Mouse (Mus musculus) mature B cell (primary cell): ENCODE results near the gene Masp2.

Experiments
- in situ Hi-C: fragments of 300-500 bp; cut with MboI; formaldehyde crosslinking; loops from 2 replicates; pipeline ENCODE4 v1.14.3; 2019

Gene Masp2

DNA sequence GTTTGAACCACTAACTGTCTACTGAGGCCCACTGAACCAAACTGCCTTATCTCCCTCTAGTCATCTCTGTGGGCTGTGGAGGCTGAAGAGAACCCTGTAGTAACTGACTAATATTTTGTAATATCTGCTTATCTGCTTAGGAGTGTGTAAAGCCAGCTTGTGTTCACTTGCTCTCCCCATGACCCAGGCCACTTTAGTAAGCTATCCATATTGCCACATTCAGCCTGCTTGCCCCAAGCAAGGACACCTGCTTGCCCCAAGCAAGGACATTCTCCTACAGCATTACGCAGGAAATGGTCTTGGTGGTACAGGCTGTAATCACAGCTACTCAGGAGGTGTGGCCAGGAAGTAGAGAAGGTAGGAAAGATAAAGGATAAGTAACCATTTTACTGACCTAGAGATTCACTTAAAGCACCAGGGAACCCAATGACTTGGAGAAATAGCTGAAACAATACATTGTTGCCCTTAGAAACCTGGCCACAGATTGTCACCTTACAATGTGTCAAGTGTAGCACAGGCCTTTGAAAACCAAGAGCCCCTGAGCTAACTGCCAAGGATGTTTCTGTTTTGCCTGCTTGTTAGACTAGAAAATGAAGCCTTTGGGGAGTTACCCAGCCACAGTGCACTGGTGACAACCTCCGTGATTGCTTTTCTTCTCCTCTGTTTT, 31.2 kb downstream of the Masp2 start:
- in situ Hi-C loops, result no loop called here

DNA sequence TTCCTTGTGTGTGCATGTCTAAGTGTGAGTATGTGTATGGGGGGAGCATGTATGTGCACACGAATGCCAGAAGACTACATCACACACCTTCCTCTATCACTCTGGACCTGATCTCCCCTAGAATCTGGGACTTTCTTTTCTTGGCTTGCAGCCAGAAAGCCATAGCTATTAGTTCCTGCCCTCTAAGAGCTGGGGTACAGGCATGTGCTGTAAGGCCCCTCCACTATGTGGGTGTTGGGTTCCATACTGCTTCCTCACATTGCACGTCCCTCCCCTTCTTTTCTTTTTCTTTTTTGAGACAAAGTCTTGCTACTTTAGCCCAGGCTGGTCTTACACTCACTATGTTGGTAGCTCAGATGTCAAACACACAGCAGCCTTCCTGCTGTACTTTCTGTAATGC, 33.0 kb downstream of the Masp2 start:
- in situ Hi-C loops, result no loop called here

DNA sequence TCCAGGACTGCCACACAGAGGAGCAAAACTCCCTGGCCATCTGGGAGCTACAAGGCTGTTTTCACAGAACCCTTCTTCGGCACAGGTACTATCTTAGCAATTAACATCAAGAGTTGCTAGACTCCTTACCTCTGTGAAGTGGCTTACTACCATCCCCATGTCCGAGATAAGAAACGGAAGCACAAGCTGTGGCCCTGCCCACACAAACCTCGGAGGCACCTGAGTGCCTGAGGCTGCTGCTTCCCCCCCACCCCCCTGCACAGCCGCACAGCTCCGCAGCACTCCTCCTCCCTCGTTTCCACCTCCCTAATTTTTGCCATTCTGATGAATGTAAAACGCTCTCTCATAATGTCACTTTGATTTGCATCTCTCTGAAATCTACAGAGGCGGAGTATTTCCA, 35.9 kb downstream of the Masp2 start:
- in situ Hi-C loops, result no loop called here

DNA sequence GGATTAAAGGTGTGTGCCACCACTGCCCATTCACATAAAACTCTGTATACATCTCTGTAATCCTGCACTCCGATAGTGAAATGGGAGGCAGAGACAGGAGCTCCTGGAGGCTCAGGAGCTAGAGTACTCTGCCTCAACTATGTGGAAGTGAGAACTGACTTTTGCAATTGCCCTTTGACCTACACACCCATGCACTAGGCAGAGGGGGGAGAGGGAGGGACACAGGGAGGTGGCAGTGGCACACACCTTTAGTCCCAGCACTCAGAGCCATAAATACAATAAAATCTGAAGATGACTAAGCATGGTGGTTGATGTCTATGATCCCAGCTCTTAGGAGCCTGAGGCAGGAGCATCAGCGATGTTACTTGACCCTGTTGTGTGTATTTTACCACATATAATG, 37.1 kb downstream of the Masp2 start:
- in situ Hi-C loops, result no loop called here

DNA sequence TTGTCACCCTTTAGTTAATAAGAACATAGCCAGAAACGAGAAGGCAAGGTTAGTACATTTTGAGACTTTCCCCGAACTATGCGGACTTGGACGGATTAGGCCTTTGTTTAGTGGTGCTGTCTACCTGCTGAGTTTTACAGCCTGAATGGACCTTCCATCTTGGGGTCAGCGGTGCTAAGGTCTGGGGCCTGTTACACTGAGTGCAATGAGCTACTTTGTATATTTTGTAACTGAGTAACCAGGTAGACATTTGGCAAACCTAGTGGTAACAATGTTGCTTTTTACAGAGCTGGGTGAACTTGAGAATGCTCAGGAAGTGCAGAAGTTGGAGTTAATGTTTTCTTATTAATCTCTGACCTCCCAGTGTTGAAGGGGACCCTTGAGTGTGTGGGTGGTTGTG, 38.8 kb downstream of the Masp2 start:
- in situ Hi-C loops, result no loop called here

DNA sequence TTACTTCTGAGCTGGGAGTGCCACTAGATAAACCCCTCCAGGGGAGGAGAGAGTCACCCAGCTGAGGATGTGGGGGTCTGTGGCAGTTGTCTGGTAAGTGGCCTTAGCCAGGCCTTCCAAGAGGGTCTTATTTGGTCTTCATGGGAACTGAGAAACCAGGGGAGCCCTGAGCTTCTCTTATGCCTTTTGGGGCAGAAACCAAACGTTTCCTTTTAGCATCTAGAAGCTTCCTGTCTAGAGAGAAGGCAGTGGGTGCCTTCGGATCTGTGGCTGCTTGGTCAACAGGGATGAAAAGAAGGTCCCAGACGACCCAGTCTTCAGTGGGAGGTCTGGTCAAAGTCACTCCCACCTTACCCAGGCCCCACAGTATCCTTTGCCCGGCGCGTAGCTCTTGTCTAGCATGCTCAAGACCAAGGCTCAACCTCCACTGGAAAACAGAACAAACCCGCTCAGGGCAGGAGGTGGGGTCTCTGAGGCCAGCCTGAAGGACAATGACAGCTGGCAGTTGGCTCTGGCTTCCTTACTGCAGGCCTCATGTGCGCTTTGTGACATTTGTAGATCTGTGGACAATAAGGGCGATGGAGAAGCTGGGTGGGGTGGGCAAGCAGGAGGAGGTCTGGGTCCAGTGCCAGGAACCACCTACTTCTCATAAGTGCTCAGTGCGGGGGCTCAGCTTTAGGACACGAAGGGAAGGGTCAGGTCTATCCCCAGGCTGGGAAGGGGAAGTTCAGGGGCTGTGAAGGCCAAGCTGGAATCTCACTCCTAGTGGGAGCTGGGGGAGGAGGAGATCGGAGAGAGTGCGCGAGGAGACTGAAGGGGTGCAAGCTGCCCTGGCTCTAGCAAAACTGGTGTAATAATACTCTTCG, 41.2 kb downstream of the Masp2 start, which contains the start of gene Gm572:
TSS of gene Gm572 (plus strand) at position 27 of the 866 bp plus-strand sequence.
- in situ Hi-C loops, result no loop called here

DNA sequence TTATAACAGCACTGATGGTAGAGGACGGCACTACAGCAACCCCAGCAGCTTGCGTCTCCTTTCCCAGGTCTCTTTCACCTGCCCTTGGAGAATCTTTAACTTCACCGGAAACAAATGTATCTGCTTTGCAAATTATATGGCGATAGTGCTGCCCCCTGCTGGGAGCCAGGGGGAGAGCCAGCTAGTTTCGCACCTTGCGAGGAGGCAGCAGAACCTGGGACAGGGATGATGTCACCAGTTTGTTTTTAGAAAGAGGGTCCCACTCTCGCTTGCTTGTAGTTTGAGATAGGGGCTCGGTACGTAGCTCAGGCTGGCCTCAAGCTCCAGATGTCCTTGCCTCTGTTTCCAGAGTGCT, 41.8 kb downstream of the Masp2 start:
- in situ Hi-C loops, result no loop called here

DNA sequence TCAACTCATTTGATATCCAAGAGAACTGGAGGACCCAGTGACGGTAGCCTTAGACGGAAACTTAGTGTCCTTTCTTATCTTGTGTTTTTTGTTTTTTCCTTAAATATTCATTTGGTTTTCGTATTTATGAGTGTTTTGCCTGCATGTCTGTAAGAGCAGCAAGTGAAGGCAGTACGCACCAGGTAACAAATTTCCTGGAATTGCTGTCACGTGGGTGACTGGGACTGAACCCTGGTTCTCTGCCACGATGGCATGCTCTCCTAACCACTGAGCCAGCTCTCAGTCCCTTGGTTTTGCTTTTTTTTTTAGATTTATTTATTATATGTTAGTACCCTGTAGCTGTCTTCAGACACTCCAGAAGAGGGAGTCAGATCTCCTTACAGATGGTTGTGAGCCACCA, 42.6 kb downstream of the Masp2 start:
- in situ Hi-C loops, result no loop called here

DNA sequence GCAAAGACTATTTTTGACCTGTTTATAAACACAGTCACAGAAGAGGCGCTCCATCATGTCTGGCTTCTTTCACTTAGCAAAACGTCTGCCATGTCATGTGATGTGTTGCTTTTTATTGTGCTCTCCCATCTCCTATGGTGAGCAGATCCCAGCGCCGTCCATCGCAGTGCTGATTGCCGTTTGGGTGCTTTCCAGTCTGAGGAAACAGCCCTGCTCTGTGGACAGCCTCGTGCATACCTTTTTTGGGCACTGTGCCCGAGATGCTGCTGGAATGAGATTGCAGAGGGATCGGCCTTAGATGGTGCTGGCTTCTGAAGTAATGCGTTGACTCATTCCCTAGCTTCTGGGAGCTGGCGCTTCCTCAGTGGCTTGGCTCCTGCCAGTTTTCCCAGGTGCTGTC, 44.3 kb downstream of the Masp2 start:
- in situ Hi-C loops, result no loop called here

DNA sequence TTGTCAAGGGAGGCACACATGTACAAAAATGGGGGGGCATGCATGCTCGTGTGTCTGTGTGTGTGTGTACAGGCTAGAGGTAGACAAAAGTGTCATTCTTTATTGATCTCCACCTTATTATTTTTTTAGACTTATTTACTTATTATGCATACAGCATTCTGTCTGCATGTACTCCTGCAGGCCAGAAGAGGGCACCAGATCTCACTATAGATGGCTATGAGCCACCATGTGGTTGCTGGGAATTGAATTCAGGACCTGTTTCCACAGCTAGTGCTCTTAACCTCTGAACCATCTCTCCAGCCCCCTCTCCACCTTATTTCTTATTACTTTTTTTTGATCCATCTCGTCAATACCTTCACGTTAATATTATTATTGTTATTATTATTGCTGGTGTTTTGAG, 47.0 kb downstream of the Masp2 start:
- in situ Hi-C loops, result no loop called here

DNA sequence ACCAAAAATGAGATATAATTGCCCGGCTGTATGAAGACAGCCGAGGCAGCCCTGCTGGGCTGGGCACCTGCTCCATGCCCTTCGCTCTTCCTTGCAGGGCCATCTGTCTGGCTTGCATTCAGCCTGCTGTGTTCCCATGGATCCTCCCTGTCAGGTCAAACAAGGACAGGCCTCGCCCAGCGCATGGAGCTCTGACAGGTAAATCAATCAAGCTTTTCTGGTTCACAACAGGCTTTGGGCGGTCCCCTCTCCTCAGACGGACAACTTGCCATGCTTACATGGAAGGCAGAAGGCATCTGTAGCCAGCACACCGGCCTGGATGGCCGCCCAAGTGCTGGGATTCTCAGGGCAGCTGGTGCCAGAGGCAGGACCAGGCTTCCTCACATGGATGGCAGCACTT, 48.7 kb downstream of the Masp2 start:
- in situ Hi-C loops, result no loop called here

DNA sequence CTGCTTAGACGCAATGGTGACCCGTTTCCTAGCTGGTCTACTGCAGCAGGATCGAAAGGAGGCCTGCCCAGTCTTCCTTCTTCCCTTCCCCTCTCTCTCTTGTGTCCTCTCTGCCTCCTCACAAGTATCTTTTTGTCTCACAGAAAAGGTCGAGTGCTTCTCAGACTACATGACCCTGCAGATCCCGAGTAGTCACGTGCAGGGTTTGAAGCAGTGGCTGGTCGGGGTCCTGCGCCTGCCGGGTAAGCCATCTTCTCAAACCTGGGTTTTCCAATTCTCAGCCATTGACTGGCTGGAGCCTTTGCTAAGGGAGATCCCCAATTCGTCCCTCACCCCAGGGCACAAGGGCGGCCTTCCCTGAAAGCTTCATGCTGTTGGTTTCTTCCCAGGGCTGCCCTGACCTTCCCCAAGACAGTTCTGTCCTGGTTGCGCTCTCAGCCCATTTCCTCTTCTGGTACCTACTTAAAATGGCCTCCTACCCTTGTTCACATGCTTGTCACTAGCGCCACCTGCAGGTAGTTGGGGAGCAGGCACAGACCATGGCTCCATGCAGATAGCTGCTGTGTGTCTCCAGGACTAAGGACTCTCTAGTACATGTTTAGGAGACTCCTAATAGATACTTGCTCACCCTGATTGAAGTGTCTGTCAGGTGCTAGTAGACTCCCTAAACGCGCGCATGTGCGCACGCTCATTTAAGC, 52.5 kb downstream of the Masp2 start:
- in situ Hi-C loops, result no loop called here

DNA sequence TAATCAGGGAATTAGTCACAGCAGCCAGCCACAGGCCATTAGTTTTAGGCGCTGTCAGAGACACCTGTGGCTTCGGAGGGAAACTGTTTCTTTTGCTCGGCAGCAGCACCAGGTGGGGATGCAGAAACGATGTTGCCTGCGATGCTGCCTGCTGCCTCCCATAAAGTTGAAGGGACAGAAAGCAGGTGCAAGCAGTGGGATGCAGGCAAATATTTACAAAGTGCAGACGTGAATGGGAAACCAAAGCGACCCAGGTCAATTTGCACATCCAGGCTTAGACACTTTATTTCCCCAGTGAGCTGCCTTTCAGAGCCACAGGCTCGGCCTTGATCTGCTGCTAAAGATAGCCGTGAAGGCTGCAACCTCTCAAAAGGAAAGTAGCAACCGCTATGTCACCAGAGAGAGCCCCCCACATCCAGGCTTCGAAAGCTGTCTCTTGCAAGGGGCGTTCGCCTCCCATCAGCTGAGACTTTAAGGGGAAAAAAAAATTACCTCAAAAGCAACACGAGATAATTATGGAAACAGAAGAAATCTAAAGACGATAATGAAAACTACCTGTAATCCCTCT, 54.4 kb downstream of the Masp2 start:
- in situ Hi-C loops, result no loop called here

DNA sequence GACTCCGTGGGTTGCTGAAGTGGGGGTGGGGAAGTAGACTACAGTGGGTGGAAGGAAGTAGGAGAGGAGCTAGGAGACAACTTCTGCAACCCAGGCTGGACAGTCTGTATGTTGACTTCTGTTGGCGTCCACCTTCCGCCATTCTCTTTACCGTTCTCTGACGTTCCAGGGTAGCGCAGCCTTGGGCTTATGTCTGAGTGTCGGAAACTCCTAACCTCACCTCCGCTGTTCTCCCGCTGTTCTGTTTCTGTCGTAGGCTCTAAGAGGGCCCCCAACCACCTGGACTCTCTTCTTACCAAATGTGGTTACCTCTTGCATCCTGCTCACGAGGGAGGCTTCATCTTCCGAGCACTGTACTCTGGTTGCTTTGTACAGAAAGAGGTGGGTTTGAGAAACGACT, 55.4 kb downstream of the Masp2 start:
- in situ Hi-C loops, result no loop called here

DNA sequence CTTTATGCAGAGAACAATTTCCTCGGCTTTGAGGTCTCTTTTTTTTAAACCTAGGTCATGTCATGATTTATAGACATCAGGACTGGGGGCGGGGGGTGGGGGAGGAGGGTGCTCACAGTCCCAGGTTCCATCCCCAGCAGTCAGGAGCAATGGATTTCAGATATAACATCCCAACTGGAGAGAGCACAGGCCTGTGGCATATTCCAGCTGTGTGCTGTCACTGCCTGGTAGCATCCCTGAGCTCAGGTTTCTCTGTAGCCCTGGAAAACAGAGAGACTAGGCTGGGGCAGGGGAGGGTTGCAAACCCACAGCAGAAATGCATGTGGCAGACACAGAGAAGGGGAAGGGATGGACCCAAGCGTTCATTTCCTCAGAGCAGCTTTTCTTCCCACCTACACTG, 57.8 kb downstream of the Masp2 start:
- in situ Hi-C loops, result no loop called here

DNA sequence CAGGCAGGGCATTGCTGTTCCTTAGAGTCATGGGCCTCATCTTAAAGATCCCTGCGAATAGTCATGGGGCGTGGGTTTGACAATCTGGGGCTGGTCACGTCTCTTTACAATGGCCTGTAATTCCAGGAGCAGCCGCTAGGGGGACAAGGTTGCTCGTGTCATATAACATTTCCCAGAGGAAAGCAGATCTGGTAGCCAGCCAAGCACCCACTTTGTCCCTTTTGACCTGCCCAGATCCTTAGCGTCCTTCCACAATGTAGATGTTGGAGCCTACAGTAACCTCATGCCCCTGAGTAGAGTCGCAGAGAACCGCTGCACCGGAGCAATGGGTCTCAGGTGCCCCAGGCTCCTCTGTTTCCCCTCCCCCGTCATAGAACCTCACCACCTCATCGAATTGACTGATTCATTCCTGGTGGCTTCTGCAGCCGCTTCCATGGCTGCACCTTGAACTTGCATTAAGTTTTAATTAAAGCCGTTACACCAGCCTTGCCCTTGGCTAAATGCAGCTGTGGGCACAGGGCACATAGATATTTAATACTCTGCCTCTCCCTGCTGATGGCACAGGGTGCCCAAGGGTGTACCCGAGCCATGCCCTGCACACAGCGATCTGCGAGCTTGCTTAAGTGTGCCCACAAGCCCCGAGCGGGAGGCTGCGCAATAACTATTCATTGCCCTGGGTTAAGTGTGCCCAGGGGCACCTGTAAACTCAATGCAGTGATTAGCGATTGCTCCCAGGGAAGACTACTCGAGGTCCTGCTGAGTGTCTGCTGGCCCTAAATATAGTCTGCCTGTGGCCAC, 60.0 kb downstream of the Masp2 start:
- in situ Hi-C loops, result no loop called here

DNA sequence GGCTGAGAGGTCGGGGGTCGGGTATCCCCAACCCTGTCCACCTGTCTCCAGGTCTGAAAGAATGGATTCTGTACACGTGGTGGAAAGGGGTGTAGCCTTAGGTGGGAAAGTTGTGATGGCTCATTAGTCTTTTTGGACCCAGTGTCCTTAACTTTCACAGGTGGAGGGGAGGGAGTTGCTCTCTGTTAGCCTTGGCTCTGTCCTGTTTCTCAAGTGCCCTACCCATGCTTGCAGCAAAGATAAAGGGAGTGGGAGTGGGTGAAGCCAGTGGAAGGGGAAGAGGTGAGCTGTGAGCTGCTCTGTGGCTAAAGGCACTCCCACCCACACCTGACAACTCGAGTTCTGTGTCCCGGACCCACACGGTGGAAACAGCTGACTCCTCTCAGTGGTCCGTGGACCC, 61.0 kb downstream of the Masp2 start:
- in situ Hi-C loops, result no loop called here

DNA sequence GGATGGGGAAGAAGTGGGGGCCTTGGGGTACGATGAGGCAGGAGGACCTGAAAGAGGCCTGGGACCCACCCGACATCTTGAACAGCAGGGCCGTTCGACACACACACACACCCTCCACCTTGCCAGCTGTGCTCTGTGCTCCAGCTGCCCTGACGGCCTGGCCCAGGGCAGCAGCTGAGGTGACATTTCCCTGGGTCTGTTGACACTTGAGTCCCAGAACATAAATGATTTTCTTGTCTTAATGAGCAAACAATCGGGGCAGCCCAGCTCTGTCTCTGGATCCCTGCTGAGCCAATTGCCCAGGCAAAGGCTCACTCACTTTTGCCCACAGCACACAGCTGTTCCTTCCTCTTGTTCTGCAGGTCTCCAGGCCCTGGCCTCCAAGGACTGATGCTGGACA, 61.7 kb downstream of the Masp2 start:
- in situ Hi-C loops, result no loop called here
